Mouse (Mus musculus) embryo, embryonic 10.5 days (tissue): ENCODE measurements around the gene Fst.
A peak's percentile ranks its signal among the peaks of the same experiment; 100 is the strongest.

Source experiments
- DNase-seq: peaks from one replicate; pipeline ENCODE4 v3.0.0-alpha.2; 2015; ENCODE audit warnings: low spot score

Fst gene

GRCm38 (mm10) chr13:114412326-114412725 is 46.4 kb downstream of the Fst start:
- DNase-seq: no peak

GRCm38 (mm10) chr13:114406866-114407265 is 51.9 kb downstream of the Fst start:
- DNase-seq: peak; percentile 36

GRCm38 (mm10) chr13:114406424-114406823 is 52.3 kb downstream of the Fst start:
- peak; percentile 68 for DNase-seq

- no peak for DNase-seq
These were observed 53.5 kb downstream of the Fst start for GRCm38 (mm10) chr13:114405100-114405715.
